Mouse (Mus musculus): ENCODE results near the gene Rxfp4.

DNA sequence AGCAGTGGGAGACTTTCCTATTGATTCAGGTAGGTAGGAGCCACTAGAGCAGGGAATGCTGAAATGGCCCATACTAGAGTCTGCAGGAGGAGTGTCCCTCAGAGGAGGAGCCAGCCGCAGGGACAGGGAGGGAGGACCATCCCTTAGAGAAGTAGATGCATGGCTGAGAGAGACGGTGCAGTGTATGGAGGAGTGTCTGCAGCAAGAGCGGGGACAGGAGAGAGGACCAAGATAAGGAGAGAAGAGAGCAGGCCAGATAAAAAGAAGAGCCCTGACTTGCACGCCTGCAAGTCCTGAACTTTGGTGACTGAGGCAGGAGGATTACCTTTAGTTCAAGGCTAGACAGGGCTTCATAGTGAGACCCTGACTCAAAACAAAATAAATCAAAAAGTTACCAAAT, 25.8 kb downstream of the Rxfp4 start:
- TF ChIP-seq CTCF (conservative IDR thresholded peaks at IDR 0.05; ENCODE audit: insufficient read depth, insufficient read length, low read depth, low read length) (no peak), POLR2A (IDR thresholded peaks at IDR 0.05; ENCODE audit: low read depth, low read length) (no peak)

Measured in kidney, adult 2 months (tissue).